Mouse (Mus musculus): ENCODE measurements at regions not wholly inside any gene's neighbourhood (a gene's known extent, or its start where the extent isn't known, plus 50 kb on each side); places are given as distances from the start of the nearest gene placed in this dataset.

- intact Hi-C loops (cut with DNase I), result no loop called here
- DNase-seq (ENCODE audit: extremely low spot score in 1 of 2, low spot score in 2 of 2), result no peak
- H3K4me3 ChIP-seq, result no peak overlapping the region
- TF ChIP-seq CTCF (IDR thresholded peaks at IDR 0.05), result no peak
- H3K27ac ChIP-seq, result no peak overlapping the region
Measured at GRCm38 (mm10) chr12:31184217-31184975, 56.2 kb upstream of the Gm6993 start.

- Histone ChIP-seq H3K27ac (no peak overlapping the region), H3K4me3 (no peak overlapping the region)
- TF ChIP-seq CTCF (IDR thresholded peaks at IDR 0.05), result no peak
- intact Hi-C loops (cut with DNase I), result no loop called here
- DNase-seq (ENCODE audit: extremely low spot score in 1 of 2, low spot score in 2 of 2), result no peak
Measured at GRCm38 (mm10) chr12:31185177-31185932, 55.2 kb upstream of the Gm6993 start.

DNA sequence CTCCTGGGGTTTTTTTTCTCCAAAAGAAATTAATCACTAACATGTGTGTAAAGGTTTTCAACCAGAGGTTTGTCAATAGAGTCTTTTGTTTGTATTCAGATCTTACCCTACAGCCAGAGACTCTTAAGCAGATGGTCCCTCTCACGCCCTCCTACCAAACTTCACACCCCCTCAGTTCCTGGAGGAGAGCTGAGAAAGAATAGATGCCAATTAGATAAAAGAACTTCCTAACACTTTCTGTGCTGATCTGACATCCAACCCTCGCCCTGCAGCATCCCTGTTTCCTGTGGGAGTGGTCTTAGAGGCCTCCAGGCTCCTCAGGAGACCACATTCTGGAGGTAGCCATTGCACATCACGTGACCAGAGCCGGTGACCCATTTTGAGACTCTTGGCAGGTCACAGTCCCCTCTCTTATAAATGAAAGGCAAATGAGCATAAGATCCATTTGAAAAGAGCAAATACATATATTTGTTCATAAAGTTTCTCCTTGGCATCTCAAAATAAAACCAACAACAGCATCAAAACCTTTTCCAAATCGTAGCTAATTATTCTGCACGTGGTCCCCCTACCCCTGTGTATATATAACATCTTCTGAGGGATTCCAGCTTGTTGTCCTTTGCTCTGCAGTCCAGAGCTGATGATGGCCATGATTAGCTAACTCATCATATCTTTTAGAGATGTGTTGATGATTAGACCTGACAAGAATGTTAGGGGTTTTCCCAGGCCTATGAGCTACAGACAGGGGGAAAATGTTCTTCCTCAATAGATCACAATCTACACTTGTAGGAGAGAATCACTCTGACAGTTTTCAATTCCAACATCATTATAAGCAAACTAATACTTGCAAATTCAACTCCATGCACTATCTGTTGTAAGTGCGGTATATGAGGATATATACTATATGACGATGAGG lies 54.4 kb upstream of the Gm6993 start:
- no peak for TF ChIP-seq CTCF (IDR thresholded peaks at IDR 0.05)
- Histone ChIP-seq H3K4me3 (no peak overlapping the region), H3K27ac (no peak overlapping the region)
- no peak for DNase-seq (ENCODE audit: extremely low spot score in 1 of 2, low spot score in 2 of 2)
- intact Hi-C loops (cut with DNase I), result no loop called here

GRCm38 (mm10) chr12:31188011-31188576 lies 52.5 kb upstream of the Gm6993 start:
- no peak for TF ChIP-seq CTCF (IDR thresholded peaks at IDR 0.05)
- Histone ChIP-seq H3K4me3 (no peak overlapping the region), H3K27ac (no peak overlapping the region)
- DNase-seq (ENCODE audit: extremely low spot score in 1 of 2, low spot score in 2 of 2), result no peak
- intact Hi-C loops (cut with DNase I), result no loop called here

DNA sequence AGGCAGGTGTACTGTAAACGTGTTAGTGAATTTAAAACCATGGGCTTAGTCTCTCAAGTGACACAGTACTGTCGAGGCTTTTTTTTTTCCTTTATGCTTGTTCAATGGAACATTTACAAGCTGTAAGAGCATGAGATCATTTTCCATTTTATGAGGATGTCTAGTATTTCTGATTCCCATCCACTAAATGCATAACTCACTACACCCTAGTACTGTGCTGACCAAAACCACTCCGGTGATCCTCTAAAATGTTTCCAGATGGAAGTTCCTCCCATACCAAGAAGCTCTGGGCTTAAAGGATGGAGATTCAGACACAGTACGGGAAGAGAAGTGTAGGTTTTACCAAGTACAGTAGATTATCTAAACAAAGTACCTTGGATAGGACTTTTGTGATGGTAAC lies 50.3 kb upstream of the Gm6993 start:
- intact Hi-C loops (cut with DNase I), result no loop called here
- TF ChIP-seq CTCF (IDR thresholded peaks at IDR 0.05), result no peak
- DNase-seq (ENCODE audit: extremely low spot score in 1 of 2, low spot score in 2 of 2), result no peak
- no peak overlapping the region for H3K4me3 ChIP-seq
- H3K27ac ChIP-seq, result no peak overlapping the region

Data from left cerebral cortex, adult 2 months (tissue).